15 mouse cellular contexts compared by ENCODE assay signal in the genomic region with DNA sequence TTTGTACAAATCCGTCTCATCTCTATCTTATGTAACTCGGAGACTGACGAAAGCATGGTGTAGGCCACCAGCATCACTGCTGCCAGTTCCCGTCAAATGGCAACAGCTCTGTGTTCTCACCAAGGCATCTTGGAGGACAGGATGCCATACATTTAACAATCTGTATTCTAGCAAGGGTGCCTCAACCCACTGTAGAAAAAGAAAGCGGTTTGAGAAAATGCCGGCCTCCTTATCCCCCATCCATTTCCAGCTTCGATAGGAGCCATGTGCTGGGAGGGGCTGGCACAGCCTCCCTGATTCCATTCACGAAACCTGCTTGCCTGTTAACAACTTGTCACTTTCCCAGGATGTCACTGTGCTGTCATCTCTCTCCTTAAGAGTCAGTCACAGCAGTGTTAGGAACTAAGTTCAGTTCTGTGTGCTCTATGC.
A peak's percentile ranks its signal among the peaks of the same experiment; 100 is the strongest.
DNase-seq lines count a peak whose midpoint lies in the region; ATAC-seq lines count a peak whose summit lies in the region.
"Had no signal": no experiment of that assay in that cellular context is flagged by ENCODE, and none has a peak within 500 bp of the region (broad histone marks: within the 10 kb centered on the region; RNA-seq: fewer than 3 reads in every experiment).

No protein-coding gene starts in this region.

- H3K4me3 ChIP-seq in forebrain, embryonic 13.5 days: no peak overlapping the region
- no peak overlapping the region for H3K4me3 ChIP-seq in forebrain, embryonic 11.5 days (ENCODE audit: low read depth, low read length)
- no peak overlapping the region for H3K4me3 ChIP-seq in kidney, embryonic 15.5 days (replicated peaks)
- H3K4me3 ChIP-seq: hindbrain, embryonic 10.5 days; limb, embryonic 10.5 days; liver, embryonic 15.5 days had no signal

- WGBS in forebrain, embryonic 13.5 days: 67% methylated on average over 8 of the region's 8 CpGs
- WGBS in forebrain, embryonic 11.5 days: 79% methylated on average over 8 of the region's 8 CpGs
- WGBS in kidney, embryonic 15.5 days: 84% methylated on average over 8 of the region's 8 CpGs

- H3K4me1 ChIP-seq in forebrain, embryonic 13.5 days: peaks cover 26% of the 10 kb centered on the region
- H3K4me1 ChIP-seq in forebrain, embryonic 11.5 days (replicated peaks; ENCODE audit: control insufficient read depth, insufficient read depth, low read length): peaks cover 3% of the 10 kb centered on the region; the same call in 1 of the 2 replicates
- H3K4me1 ChIP-seq in kidney, embryonic 15.5 days: peaks cover 32% of the 10 kb centered on the region

- H3K9ac ChIP-seq in forebrain, embryonic 13.5 days: no peak overlapping the region
- H3K9ac ChIP-seq in forebrain, embryonic 11.5 days (ENCODE audit: low read length): no peak overlapping the region
- no peak overlapping the region for H3K9ac ChIP-seq in kidney, embryonic 15.5 days
- H3K9ac ChIP-seq: liver, embryonic 15.5 days had no signal

- H3K27me3 ChIP-seq in forebrain, embryonic 13.5 days: no peaks in the 10 kb centered on the region
- H3K27me3 ChIP-seq in forebrain, embryonic 11.5 days (ENCODE audit: control insufficient read depth, insufficient read depth, low read length): no peaks in the 10 kb centered on the region
- no peaks in the 10 kb centered on the region for H3K27me3 ChIP-seq in kidney, embryonic 15.5 days
- H3K27me3 ChIP-seq: liver, embryonic 15.5 days had no signal

- DNase-seq in forebrain, embryonic 11.5 days (ENCODE audit: low spot score): no peak
- peak; percentile 50 for DNase-seq in left cerebral cortex, adult 11 months (ENCODE audit: low spot score)
- no peak for DNase-seq in left cerebral cortex, postnatal 4 days
- DNase-seq in layer of hippocampus, adult 18-20 months (ENCODE audit: low spot score in 2 of 2): peak; percentile 63 to 90
- DNase-seq in left cerebral cortex, postnatal 36 days (ENCODE audit: low spot score in 2 of 2): peak; percentile 58 to 59
- no peak for DNase-seq in spleen, postnatal 36 days (ENCODE audit: low spot score in 2 of 2)
- DNase-seq: heart, adult 18-20 months; kidney, adult 8-10 months; lung, postnatal 36 days; spleen, adult 18-20 months had no signal

- no peak overlapping the region for H3K4me2 ChIP-seq in forebrain, embryonic 13.5 days
- no peak overlapping the region for H3K4me2 ChIP-seq in forebrain, embryonic 11.5 days (ENCODE audit: low read depth, low read length, severe bottlenecking)
- no peak overlapping the region for H3K4me2 ChIP-seq in kidney, embryonic 15.5 days
- H3K4me2 ChIP-seq: liver, embryonic 15.5 days had no signal

- no peaks in the 10 kb centered on the region for H3K9me3 ChIP-seq in forebrain, embryonic 13.5 days (replicated peaks)
- H3K9me3 ChIP-seq in forebrain, embryonic 11.5 days (ENCODE audit: control insufficient read depth, low read length): no peaks in the 10 kb centered on the region
- no peaks in the 10 kb centered on the region for H3K9me3 ChIP-seq in kidney, embryonic 15.5 days (replicated peaks)
- H3K9me3 ChIP-seq: hindbrain, embryonic 10.5 days; limb, embryonic 10.5 days; liver, embryonic 15.5 days had no signal

- peak; percentile 84 for ATAC-seq in forebrain, embryonic 13.5 days
- no peak for ATAC-seq in forebrain, embryonic 11.5 days (replicated peaks; ENCODE audit: low FRiP score)
- ATAC-seq in kidney, embryonic 15.5 days (replicated peaks; ENCODE audit: low FRiP score): no peak

- 0 out of 2 replicates have a peak overlapping the region, but pooled peaks have one; percentile 37 for H3K27ac ChIP-seq in forebrain, embryonic 13.5 days
- no peak overlapping the region for H3K27ac ChIP-seq in forebrain, embryonic 11.5 days (ENCODE audit: low read depth, low read length)
- no peak overlapping the region for H3K27ac ChIP-seq in kidney, embryonic 15.5 days
- H3K27ac ChIP-seq: hindbrain, embryonic 10.5 days; limb, embryonic 10.5 days; liver, embryonic 15.5 days had no signal

- intact Hi-C loops in left cerebral cortex, postnatal 4 days (cut with DNase I): no loop called here
- intact Hi-C loops in left cerebral cortex, postnatal 36 days (cut with DNase I): no loop called here

- H3K36me3 ChIP-seq in forebrain, embryonic 13.5 days (ENCODE audit: poor library complexity, severe bottlenecking): no peaks in the 10 kb centered on the region
- no peaks in the 10 kb centered on the region for H3K36me3 ChIP-seq in forebrain, embryonic 11.5 days (ENCODE audit: control insufficient read depth, insufficient read depth, low read length)
- H3K36me3 ChIP-seq in kidney, embryonic 15.5 days: no peaks in the 10 kb centered on the region
- H3K36me3 ChIP-seq: hindbrain, embryonic 10.5 days; limb, embryonic 10.5 days; liver, embryonic 15.5 days had no signal

Comparison
In these comparisons a context has a peak if more than half of its experiments do, and no peak if none do; other contexts are left out.
1. DNase-seq: peak in left cerebral cortex, adult 11 months (single experiment), layer of hippocampus, adult 18-20 months (2 of 2) and left cerebral cortex, postnatal 36 days (2 of 2); none in forebrain, embryonic 11.5 days (single experiment), left cerebral cortex, postnatal 4 days (single experiment) and spleen, postnatal 36 days (0 of 2).